Mouse (Mus musculus): ENCODE results near the gene Gramd4. TPM values are rescaled to one million over a fixed set of nuclear protein-coding genes. Genes with fewer than 3 reads are reported as not detected.

Gene Gramd4
- total and polyA plus RNA-seq, 2 experiments from 2014 or later = 22.5 to 47.6 TPM

- ATAC-seq (ENCODE audit: low FRiP score) (peak; percentile 50; the same call in 1 of the 2 replicates), DNase-seq (ENCODE audit: low spot score) (peak; percentile 57)
- H3K4me2 ChIP-seq (ENCODE audit: low read depth, low read length, poor library complexity, severe bottlenecking) = peak overlapping the region; percentile 84
- no peaks in the 10 kb centered on the region for H3K9me3 ChIP-seq (ENCODE audit: low read length)
- no peaks in the 10 kb centered on the region for H3K27me3 ChIP-seq (ENCODE audit: insufficient read depth, low read length)
- TF ChIP-seq CTCF (IDR thresholded peaks at IDR 0.05) = no peak
- peaks cover 26% of the 10 kb centered on the region; the same call in 1 of the 2 replicates for H3K4me1 ChIP-seq (ENCODE audit: insufficient read depth, low read length)
- peak overlapping the region; percentile 96 for H3K9ac ChIP-seq (replicated peaks; ENCODE audit: low read length, poor library complexity, severe bottlenecking)
- H3K36me3 ChIP-seq (ENCODE audit: insufficient read depth, low read length) = no peaks in the 10 kb centered on the region
- peak overlapping the region; percentile 94 for H3K27ac ChIP-seq (ENCODE audit: low read depth, low read length)
- peak overlapping the region; percentile 98 for H3K4me3 ChIP-seq (ENCODE audit: low read depth, low read length)
- WGBS = under 1% methylated on average over 66 of the region's 70 CpGs
These were observed 127.6 kb downstream of the Gramd4 start for GRCm38 (mm10) chr15:86184851-86185688.

- Histone ChIP-seq H3K4me2 (ENCODE audit: low read depth, low read length, poor library complexity, severe bottlenecking) (peak within 1 kb of the TSS; percentile 84), H3K4me1 (ENCODE audit: insufficient read depth, low read length) (peaks cover 26% of the 10 kb centered on the region; the same call in 1 of the 2 replicates)
These were observed 128.4 kb downstream of the Gramd4 start, which contains the start of gene Cerk for GRCm38 (mm10) chr15:86185689-86186569. Gene Cerk, minus strand, starts transcription at chr15:86186141.

GRCm38 (mm10) chr15:86186686-86187085 is 129.2 kb downstream of the Gramd4 start:
- no peak for TF ChIP-seq CTCF (IDR thresholded peaks at IDR 0.05)
- H3K27me3 ChIP-seq (ENCODE audit: insufficient read depth, low read length) = no peaks in the 10 kb centered on the region
- no peaks in the 10 kb centered on the region for H3K36me3 ChIP-seq (ENCODE audit: insufficient read depth, low read length)
- peak overlapping the region; percentile 84 for H3K4me2 ChIP-seq (ENCODE audit: low read depth, low read length, poor library complexity, severe bottlenecking)
- peak overlapping the region; percentile 96; the same call in 1 of the 2 replicates for H3K9ac ChIP-seq (replicated peaks; ENCODE audit: low read length, poor library complexity, severe bottlenecking)
- WGBS = 55% methylated on average over 3 of the region's 3 CpGs
- peak overlapping the region; percentile 94 for H3K27ac ChIP-seq (ENCODE audit: low read depth, low read length)
- DNase-seq (ENCODE audit: low spot score) (no peak), ATAC-seq (ENCODE audit: low FRiP score) (no peak)
- peak overlapping the region; percentile 98; the same call in 1 of the 2 replicates for H3K4me3 ChIP-seq (ENCODE audit: low read depth, low read length)
- no peaks in the 10 kb centered on the region for H3K9me3 ChIP-seq (ENCODE audit: low read length)
- peaks cover 25% of the 10 kb centered on the region; the same call in 1 of the 2 replicates for H3K4me1 ChIP-seq (ENCODE audit: insufficient read depth, low read length)

More at GRCm38 (mm10) chr15:86185689-86186569, 128.4 kb downstream of the Gramd4 start, which contains the start of gene Cerk:
- Histone ChIP-seq H3K4me3 (ENCODE audit: low read depth, low read length) (peak within 1 kb of the TSS; percentile 98), H3K9me3 (ENCODE audit: low read length) (no peaks in the 10 kb centered on the region), H3K9ac (replicated peaks; ENCODE audit: low read length, poor library complexity, severe bottlenecking) (peak within 1 kb of the TSS; percentile 96), H3K27me3 (ENCODE audit: insufficient read depth, low read length) (no peaks in the 10 kb centered on the region), H3K27ac (ENCODE audit: low read depth, low read length) (peak within 1 kb of the TSS; percentile 94), H3K36me3 (ENCODE audit: insufficient read depth, low read length) (no peaks in the 10 kb centered on the region)
- 3% methylated on average over 39 of the region's 43 CpGs for WGBS
- peak; percentile 54 for DNase-seq (ENCODE audit: low spot score)
- peak; percentile 58 for TF ChIP-seq CTCF (IDR thresholded peaks at IDR 0.05)
- peak; percentile 70 for ATAC-seq (ENCODE audit: low FRiP score)

Other genes with a start within 250 kb of the Gramd4 start
- 16.2 and 31.7 TPM in 2 replicates for gene Cdpf1, start 246.0 kb upstream of the Gramd4 start, total RNA-seq (2014; rRNA removed)
- gene Cdpf1, start 246.0 kb upstream of the Gramd4 start, polyA plus RNA-seq (2015; fragmentation: Nextera tagmentation; extraction: Ambion mirVana) = 22.8 and 23.0 TPM in 2 replicates
- gene Pkdrej, start 236.0 kb upstream of the Gramd4 start, total RNA-seq (2014; rRNA removed) = 0.33 and 0.57 TPM in 2 replicates
- 0.06 and 0.16 TPM in 2 replicates for gene Pkdrej, start 236.0 kb upstream of the Gramd4 start, polyA plus RNA-seq (2015; fragmentation: Nextera tagmentation; extraction: Ambion mirVana)
- gene Ttc38, start 225.4 kb upstream of the Gramd4 start, total RNA-seq (2014; rRNA removed) = 3.8 and 19.1 TPM in 2 replicates
- gene Ttc38, start 225.4 kb upstream of the Gramd4 start, polyA plus RNA-seq (2015; fragmentation: Nextera tagmentation; extraction: Ambion mirVana) = 2.2 and 3.1 TPM in 2 replicates
- 2.4 and 3.2 TPM in 2 replicates for gene Gtse1, start 197.9 kb upstream of the Gramd4 start, total RNA-seq (2014; rRNA removed)
- gene Gtse1, start 197.9 kb upstream of the Gramd4 start, polyA plus RNA-seq (2015; fragmentation: Nextera tagmentation; extraction: Ambion mirVana) = 1.8 and 1.9 TPM in 2 replicates
- 22.7 and 27.6 TPM in 2 replicates for gene Trmu, start 178.4 kb upstream of the Gramd4 start, total RNA-seq (2014; rRNA removed)
- gene Trmu, start 178.4 kb upstream of the Gramd4 start, polyA plus RNA-seq (2015; fragmentation: Nextera tagmentation; extraction: Ambion mirVana) = 37.0 and 41.4 TPM in 2 replicates
- gene Celsr1, start 23.9 kb upstream of the Gramd4 start, total RNA-seq (2014; rRNA removed) = 13.7 and 15.0 TPM in 2 replicates
- gene Celsr1, start 23.9 kb upstream of the Gramd4 start, polyA plus RNA-seq (2015; fragmentation: Nextera tagmentation; extraction: Ambion mirVana) = 0.60 and 0.79 TPM in 2 replicates
- 35.8 and 37.0 TPM in 2 replicates for gene Cerk, start 128.4 kb downstream of the Gramd4 start, total RNA-seq (2014; rRNA removed)
- 21.6 and 21.9 TPM in 2 replicates for gene Cerk, start 128.4 kb downstream of the Gramd4 start, polyA plus RNA-seq (2015; fragmentation: Nextera tagmentation; extraction: Ambion mirVana)
- 19.7 and 19.8 TPM in 2 replicates for gene Tbc1d22a, start 156.8 kb downstream of the Gramd4 start, total RNA-seq (2014; rRNA removed)
- gene Tbc1d22a, start 156.8 kb downstream of the Gramd4 start, polyA plus RNA-seq (2015; fragmentation: Nextera tagmentation; extraction: Ambion mirVana) = 13.6 and 13.9 TPM in 2 replicates

Measured in midbrain, postnatal 0 days (tissue).